Mouse (Mus musculus): ENCODE measurements around the gene Plekhg4.

Gene Plekhg4

GRCm38 (mm10) chr8:105373032-105373431 is at the start of gene Plekhg4:
Gene Plekhg4, plus strand, starts transcription at chr8:105373274.
- DNase-seq (ENCODE audit: low spot score in 2 of 2): no peak

DNA sequence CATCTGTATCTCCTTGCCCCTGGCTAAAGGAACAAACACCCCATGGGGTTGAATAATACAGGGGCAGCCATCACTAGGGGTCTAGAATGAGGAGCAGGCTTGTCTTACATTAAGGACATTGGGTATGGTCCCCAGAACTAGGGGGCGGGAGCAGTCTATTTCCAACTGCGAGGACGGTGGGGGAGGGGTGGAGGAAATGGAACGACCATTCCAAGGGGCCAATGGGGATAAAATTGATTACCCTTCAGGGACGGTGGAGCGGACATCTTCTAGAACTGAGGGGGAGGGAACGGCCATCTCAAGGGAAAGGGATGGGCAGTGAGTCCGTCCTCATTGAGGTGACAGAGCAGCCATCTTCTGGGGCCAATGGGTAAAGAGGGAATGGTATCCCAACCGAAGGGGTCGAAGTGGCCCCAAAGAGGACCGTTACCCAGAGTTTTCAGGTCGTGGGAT is 47.4 kb upstream of the Plekhg4 start:
- DNase-seq (ENCODE audit: low spot score in 2 of 2): no peak

DNA sequence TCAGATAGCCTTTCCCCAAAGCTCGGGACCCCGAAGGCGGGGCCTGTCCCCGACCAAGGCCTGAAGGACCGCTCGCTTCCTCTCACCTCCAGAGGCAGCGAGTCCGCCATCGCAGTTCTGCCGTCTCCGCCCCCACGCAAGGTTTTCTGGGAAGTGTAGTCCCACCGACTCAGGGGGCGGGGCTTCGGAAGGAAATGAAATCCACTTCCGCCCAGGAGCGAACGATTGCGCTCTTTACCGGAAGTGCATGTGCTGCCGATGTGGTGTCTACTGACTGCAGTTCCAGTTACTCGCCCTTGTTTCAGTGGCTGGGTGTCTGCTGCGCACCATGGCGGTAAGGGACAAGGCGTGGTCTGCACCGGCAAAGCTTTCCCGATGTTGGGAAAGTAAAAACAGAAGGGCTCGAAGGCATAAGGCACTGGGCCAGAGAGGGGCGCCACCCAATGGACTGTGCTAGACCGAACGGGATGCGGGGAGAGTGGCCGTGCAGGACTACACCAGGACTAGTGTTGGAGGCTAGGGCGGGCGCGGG is 46.9 kb upstream of the Plekhg4 start, which contains the start of the genes Lrrc29 and Tmem208:
Gene Lrrc29, minus strand, starts transcription at position 138 of the 532 bp plus-strand sequence.
Gene Tmem208, plus strand, starts transcription at position 214 of the 532 bp plus-strand sequence.
- DNase-seq (ENCODE audit: low spot score in 2 of 2): peak; percentile 96

DNA sequence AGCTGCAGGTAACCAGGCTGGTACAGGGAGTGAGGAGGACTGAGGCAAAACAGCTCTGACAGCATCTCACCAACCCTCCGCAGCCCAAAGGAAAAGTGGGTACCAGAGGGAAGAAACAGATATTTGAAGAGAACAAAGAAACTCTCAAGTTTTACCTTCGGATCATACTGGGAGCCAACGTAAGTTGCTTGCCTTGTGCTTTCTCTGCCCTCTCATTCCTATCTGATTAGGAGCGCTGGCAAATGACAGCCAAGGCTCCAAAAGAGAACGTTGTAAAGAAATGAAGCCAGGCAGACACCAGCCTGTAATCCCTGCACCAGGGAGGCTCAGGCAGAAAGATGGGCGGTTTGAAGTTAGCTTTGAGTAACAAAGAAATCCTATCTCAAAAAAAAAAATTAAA is 46.1 kb upstream of the Plekhg4 start:
- no peak for DNase-seq (ENCODE audit: low spot score in 2 of 2)

DNA sequence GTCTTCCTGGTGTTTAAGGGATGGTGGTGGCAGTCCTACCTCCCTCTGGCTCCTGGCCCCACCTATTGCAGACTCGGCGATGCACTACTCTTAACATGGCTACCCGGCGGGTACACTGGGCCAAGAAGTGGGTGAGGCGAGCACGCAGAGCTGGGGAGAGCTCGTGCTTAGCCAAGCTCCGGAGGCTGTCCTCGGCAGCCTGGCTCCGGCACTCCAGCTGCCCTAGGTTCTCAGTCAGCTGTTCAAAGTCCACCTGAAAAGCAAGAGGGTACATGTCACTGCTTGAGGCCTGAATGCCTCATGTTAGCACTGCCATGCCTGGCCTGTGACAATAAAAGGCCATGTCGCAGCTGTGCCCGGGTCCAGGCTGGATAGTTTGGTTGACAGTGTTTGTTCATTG is 42.7 kb upstream of the Plekhg4 start:
- DNase-seq (ENCODE audit: low spot score in 2 of 2): no peak

DNA sequence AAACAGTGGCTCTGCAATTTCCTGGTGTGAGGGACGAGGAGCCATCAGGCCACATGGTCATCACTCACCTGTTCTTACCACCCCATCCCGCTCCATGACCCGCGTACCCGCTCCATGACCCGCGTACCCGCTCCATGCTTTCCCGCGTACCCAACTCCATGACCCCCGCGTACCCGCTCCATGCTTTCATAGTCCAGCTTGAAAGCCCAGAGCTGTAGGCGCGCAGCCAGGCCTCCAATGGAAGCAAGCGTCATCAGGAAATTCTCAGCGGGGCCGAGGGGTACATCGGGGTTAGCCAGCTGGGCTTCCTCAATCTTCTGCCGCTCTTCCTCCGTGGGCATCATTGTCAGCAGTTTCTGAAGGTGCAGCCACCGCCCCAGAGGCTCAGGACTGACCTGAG is 41.6 kb upstream of the Plekhg4 start:
- no peak for DNase-seq (ENCODE audit: low spot score in 2 of 2)

DNA sequence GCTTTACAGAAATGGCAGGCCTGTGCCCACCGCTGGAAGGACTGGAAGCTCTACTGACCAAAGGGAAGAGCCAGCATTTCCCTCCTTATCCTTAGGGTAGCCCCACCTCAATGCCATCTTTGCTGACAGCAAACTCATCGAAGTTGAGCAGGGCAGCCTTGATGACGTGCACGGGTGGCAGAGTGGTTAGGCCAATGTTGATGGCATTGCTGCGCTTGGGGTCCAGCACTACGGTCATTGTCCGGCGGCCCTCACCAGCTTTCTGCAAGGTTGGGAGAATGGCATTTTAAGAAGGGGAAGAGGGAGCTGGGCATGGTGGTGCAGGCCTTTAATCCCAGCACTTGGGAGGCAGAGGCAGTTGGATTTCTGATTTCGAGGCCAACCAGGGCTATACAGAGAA is 41.1 kb upstream of the Plekhg4 start:
- no peak for DNase-seq (ENCODE audit: low spot score in 2 of 2)

GRCm38 (mm10) chr8:105332523-105332922 is 40.6 kb upstream of the Plekhg4 start:
- DNase-seq (ENCODE audit: low spot score in 2 of 2): no peak

GRCm38 (mm10) chr8:105336373-105337130 is 36.5 kb upstream of the Plekhg4 start:
- no peak for DNase-seq (ENCODE audit: low spot score in 2 of 2)

DNA sequence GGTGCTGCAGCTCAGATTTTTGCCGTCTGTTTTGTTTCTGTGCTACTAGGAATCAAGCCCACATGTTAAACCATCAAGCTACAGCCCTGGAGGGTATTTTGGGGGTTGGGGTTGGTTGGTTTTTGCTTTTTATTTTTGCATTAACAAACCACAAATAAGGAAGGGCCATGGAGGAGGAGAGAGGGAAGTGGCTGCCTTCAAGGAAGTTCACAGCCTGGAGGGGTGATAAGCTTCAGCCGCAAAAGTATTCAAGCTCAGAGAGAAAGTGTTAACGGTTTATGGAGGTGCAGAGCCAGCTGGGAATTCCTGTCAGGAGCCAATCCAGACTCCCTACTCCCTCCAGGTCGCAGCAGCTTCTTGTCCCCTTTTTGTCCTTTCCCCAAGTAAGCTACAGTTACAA is 34.1 kb upstream of the Plekhg4 start:
- DNase-seq (ENCODE audit: low spot score in 2 of 2): no peak

DNA sequence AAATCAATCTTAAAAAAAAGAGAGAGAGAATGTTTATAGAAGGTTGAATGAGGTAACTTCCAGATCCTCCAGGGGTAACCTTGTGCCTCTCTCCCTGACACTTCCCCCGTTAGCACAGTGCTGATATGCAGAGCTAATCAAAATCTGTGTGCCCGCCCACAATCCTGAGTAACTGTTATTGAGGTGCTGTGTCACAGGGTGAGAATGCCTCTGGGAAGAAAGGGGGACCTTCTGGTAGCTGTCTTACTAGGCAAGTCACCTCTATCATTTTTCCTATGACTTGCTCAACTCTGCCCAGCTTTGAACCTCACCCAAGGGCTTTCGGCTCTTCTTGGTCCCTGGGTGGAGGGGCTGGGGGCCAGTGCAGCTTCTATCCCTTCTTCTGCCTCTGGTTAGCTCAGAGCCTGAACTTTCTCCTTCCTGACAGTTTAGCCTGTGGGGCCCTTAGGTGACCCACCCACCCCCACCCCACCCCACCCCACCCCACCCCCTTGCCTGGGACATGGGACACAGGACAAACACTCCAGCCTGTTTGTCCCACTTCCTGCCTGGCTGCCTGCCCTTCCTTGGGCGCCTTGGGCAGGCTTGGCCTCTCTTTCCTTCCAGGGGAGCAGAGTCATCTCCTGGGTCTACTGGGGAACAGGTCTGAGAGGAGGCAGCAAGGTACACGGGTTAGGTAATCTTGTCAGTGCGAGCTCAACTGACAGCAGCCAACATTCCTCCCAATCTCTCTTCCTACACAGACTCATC is 33.0 kb upstream of the Plekhg4 start:
- no peak for DNase-seq (ENCODE audit: low spot score in 2 of 2)

DNA sequence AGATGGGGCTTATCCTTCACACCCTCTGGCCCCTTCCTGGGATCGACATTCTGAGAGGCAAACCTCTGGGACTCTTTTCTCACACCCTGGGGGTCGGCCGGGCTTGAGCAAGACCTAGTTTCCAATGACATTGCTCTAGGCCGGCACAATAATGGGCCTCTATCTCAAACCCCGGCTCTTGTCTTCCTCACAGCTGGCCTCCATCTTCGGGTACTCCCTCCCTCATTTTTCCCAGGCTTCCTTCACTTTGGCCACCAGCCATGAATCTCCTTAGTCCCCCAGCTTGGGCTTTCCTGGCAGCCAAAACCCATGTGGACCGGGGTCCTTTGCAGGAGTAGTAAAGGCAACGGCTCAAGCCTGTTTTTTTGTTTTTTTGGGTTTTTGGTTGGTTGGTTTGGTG is 31.7 kb upstream of the Plekhg4 start:
- DNase-seq (ENCODE audit: low spot score in 2 of 2): no peak

DNA sequence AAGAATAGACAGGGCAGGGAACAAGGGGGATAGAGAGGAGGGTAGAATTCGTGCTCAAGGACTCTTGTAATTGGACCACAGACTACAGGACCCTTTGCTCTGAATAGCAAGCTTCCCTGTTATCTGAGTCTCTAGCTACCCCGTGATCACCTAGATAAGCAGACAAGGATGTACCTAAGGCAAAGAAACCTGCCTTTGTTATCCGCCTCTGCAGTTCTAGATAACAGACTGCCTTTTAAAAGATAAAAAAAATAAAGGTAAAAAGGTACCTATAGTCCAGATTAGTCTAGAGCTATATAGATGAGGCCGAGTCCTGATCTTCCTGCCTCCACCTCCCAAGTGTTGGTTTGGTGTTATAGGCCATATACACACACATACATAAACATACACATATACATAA is 30.3 kb upstream of the Plekhg4 start:
- DNase-seq (ENCODE audit: low spot score in 2 of 2): no peak

DNA sequence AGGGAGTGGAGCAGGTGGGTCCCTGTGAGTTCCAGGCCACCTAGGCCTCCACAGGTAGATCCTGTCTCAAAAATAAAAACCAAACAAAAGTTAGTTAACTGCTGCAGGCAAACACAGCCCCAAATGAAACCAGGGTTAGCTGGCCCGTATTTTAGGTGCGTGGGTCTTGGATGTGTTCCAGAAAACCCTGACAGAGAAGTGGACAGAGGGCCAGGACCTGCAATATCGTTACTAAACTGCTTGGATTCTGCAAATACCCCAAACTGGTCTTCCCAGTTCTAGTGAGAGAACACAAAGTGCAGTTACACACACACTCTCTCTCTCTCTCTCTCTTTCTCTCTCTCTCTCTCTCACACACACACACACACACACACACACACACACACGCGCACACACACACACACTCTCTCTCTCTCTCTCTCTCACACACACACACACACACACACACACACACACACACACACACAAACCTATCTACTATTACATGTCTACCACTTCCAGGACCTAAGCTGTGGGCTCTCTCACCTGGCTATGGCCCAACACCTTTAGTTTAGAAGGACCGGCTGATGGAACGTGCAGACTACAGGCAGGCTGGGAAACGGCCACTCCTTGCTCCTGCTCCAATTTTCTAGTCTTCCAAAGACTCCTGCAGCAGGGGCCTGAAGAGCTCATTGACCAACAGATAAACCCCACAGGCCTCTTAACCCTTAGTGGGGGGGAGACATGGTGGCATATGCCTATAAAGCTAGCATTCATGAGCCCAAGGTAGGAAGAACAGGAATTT is 29.1 kb upstream of the Plekhg4 start:
- no peak for DNase-seq (ENCODE audit: low spot score in 2 of 2)

DNA sequence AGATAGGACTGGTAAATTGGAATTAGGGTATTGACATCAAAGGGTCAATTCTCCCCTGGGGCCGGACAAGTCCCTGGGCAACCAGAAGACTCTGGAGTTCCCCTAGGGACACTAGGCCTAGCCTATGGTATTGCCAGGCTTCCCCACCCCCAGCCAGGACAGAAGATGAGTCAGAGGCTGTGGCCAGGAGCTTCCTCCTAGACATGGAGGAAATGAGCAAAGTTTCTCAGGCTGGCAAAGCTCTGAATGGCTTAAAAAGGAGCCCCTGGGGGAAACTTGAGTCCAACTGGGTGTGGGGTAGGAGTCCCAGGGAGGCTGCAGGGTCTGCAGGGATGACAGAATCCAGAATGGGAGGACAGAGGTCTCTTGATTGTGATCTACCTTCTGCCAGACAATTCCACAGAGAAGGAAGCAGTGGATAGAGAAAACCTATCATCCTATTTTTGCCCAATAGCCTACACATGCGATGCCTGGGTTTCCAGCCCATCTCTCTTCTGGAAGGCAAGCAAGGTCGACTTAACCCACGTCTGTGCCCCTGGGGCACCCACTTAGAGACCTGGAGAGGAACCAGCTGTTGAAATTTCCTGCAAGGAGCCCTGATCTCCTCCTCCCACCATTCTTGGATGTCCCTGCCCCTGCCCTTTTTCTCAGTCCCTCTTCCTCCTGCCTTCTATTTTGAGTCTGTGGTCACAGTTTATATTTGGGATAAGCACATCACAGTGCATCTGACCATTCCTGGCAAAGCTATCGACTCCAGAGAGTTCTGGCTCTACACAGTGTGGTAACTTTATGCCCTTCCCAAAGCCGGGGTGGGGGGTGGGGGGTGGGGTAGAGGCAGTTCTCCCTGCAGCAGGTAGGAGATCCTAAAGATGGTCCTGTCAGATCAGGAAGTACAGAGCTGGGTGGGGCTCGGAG is 27.8 kb upstream of the Plekhg4 start:
- peak in 1 of 2 experiments; percentile 56 for DNase-seq (ENCODE audit: low spot score in 2 of 2)

GRCm38 (mm10) chr8:105346611-105347427 is 26.3 kb upstream of the Plekhg4 start:
- DNase-seq (ENCODE audit: low spot score in 2 of 2): peak; percentile 63 to 72

DNA sequence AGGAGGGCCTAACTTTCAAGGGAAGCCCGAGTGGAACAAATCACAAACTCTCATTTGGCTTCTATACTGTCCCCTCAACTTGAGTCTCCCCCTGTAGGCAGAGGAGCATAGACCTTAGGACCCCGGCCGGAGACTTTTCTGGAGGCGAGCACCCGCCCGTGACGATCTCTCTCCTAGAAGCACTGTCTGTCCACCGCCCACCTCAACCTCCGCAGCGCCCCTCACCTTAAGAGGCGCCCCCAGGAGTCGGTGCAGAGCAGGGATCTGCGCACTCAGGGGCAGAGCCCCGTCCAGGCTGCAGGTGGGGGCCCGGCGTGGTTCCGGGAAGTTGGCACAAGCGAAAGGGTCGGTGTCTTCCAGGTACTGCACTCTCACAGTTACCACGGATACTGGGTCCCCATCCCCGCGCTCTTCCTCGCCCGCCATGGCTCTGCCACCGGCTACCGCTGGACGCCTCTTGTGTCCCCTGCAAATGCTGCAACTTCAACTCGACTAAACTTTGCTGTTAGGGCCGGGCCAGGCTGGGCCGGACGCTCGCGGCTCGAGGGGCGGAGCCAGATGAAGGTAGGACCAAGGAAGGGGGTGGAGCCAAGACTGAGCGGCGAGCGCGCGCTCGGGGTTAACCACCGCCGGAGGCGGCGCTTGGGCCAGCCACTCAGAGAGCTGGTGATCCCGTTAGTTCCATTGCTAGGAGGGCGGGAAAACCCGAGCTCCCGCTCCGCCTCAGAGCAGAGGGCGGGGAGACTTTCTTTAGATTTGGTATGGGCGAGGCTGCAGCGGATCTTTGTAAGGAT is 25.4 kb upstream of the Plekhg4 start, which contains the start of gene Fhod1:
Gene Fhod1, minus strand, starts transcription at position 526 of the 794 bp plus-strand sequence.
- DNase-seq (ENCODE audit: low spot score in 2 of 2): peak; percentile 93 to 95

- no peak for DNase-seq (ENCODE audit: low spot score in 2 of 2)
Measured at GRCm38 (mm10) chr8:105348450-105349095, 24.5 kb upstream of the Plekhg4 start, which contains the start of gene Slc9a5. Gene Slc9a5, plus strand, starts transcription at chr8:105348843.
